Mouse (Mus musculus) E14TG2a.4 (cell line): Measurements from ENCODE around the gene Uap1.
A peak's percentile ranks its signal among the peaks of the same experiment; 100 is the strongest.

ENCODE experiments used
- H3K27me3 ChIP-seq: 2 replicates; pipeline ENCODE4 v1.6.1; 2014; ENCODE audit warnings: low read length, control low read depth; ENCODE audit not compliant: insufficient read depth
- H3K36me3 ChIP-seq: 2 replicates; pipeline ENCODE4 v1.6.1; 2014; ENCODE audit warnings: low read length, control low read depth; ENCODE audit not compliant: insufficient read depth
- H3K4me1 ChIP-seq: replicated peaks from 2 replicates; pipeline ENCODE4 v1.6.1; 2014; ENCODE audit warnings: low read depth, low read length, control low read depth
- H3K4me3 ChIP-seq: replicated peaks from 2 replicates; pipeline ENCODE4 v1.5.1; 2014; ENCODE audit warnings: mild to moderate bottlenecking, low read length
- H3K9me3 ChIP-seq: 2 replicates; pipeline ENCODE4 v1.6.1; 2014; ENCODE audit warnings: low read length, control low read depth
- CTCF ChIP-seq: conservative IDR thresholded peaks from 2 replicates; pipeline ENCODE4 v1.5.1; 2014; ENCODE audit warnings: low read length
- NANOG ChIP-seq: IDR thresholded peaks from 2 replicates; pipeline ENCODE4 v1.6.1; 2014; ENCODE audit warnings: borderline replicate concordance, low read length, mixed read lengths
- POU5F1 ChIP-seq: IDR thresholded peaks from 2 replicates; pipeline ENCODE4 v1.6.1; 2014; ENCODE audit warnings: low read length, borderline replicate concordance

Gene Uap1

DNA sequence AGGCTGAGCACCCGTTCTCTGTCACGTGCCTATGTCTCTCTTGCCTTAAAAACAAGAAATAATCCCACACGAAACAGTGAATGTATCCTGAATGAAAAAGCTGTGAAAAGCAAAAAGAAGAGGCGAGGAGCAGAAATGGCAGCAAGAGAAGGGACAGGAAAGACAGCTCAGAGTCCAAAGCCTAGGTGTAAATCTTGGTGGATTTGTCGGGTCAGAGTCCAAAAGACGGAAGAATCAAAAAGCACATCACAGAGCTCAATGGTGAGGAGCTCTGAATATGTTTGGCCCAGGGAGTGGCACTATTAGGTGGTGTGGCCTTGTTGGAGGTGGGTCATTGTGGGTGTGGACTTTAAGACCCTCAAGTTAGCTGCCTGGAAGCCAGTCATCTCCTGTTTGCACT is 31.6 kb upstream of the Uap1 start:
- no peak for TF ChIP-seq POU5F1
- no peak for TF ChIP-seq CTCF
- no peak for TF ChIP-seq NANOG
- Histone ChIP-seq H3K4me1 (0 out of 2 replicates have a peak, but pooled peaks cover 8% of the 10 kb centered on the region), H3K9me3 (no peaks in the 10 kb centered on the region), H3K36me3 (peaks cover 82% of the 10 kb centered on the region), H3K4me3 (no peak overlapping the region), H3K27me3 (no peaks in the 10 kb centered on the region)

DNA sequence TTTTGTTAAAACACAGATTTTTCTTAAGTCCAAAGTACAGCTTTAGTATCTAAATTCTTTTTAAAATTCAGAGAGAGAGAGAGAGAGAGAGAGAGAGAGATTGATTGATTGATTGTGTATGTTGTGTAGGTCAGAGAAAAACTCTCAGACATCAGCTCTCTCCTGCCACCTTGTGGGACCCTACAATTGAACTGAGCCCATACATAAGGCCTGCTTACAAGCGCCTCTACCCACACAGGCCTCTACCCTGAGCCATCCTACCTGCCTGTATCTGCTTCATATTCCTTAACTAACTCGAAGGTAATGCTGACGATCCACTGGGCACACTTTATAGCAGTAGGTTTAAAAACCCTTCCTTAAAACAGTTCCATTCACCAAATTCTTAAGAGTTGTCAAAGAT is 25.6 kb upstream of the Uap1 start:
- TF ChIP-seq POU5F1 (no peak), CTCF (0 out of 2 replicates have a peak, but pooled peaks have one; percentile 5)

DNA sequence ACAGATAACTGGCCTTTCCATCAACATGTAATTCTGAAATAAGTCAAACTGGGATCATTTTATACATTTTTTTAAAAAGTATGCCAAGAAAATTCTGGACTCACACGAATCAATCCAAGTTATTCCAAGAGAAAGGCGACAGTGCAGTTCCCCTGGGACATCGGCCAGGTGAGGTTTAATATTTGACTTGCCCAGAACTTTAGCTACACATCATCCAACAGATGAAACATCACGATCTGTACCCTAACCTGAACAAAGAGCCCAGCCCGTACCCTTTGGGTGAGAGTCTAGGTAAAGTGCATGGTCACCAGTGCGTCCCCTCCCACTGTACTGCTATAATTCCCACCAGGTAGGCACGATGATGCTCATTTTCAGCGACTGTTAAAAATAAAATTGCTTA is 21.5 kb upstream of the Uap1 start:
- Histone ChIP-seq H3K4me1 (peaks cover 7% of the 10 kb centered on the region), H3K9me3 (no peaks in the 10 kb centered on the region), H3K27me3 (no peaks in the 10 kb centered on the region), H3K4me3 (no peak overlapping the region), H3K36me3 (peaks cover 82% of the 10 kb centered on the region)
- TF ChIP-seq NANOG (no peak), CTCF (no peak), POU5F1 (no peak)

More for the DNA sequence above, 25.6 kb upstream of the Uap1 start:
- no peaks in the 10 kb centered on the region for H3K4me1 ChIP-seq
- H3K9me3 ChIP-seq, result no peaks in the 10 kb centered on the region
- no peak overlapping the region for H3K4me3 ChIP-seq
- H3K36me3 ChIP-seq, result peaks cover 85% of the 10 kb centered on the region
- H3K27me3 ChIP-seq, result no peaks in the 10 kb centered on the region

DNA sequence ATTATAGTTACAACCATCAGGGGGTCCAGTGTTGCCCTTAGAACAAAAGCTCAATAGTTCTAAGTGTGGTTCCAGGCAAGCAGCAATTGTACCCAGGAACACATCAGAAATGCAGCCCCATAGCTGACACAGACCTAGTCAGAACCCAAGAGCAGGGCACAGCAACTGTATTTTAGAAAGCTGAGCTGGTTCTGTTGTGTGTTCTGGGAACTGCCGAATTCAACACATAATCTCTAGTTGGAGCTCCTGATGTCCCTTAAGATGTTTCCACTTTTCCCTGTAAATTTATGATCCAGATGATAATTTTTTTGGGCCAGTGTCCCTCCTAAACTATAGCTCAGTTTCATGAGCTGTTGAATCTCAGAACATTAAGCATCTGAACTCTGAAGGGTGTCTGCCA is 17.2 kb upstream of the Uap1 start:
- H3K9me3 ChIP-seq, result no peaks in the 10 kb centered on the region
- peaks cover 14% of the 10 kb centered on the region for H3K4me1 ChIP-seq
- H3K27me3 ChIP-seq, result no peaks in the 10 kb centered on the region
- TF ChIP-seq POU5F1, result no peak
- no peak for TF ChIP-seq NANOG
- no peak for TF ChIP-seq CTCF
- H3K36me3 ChIP-seq, result peaks cover 42% of the 10 kb centered on the region
- H3K4me3 ChIP-seq, result no peak overlapping the region

DNA sequence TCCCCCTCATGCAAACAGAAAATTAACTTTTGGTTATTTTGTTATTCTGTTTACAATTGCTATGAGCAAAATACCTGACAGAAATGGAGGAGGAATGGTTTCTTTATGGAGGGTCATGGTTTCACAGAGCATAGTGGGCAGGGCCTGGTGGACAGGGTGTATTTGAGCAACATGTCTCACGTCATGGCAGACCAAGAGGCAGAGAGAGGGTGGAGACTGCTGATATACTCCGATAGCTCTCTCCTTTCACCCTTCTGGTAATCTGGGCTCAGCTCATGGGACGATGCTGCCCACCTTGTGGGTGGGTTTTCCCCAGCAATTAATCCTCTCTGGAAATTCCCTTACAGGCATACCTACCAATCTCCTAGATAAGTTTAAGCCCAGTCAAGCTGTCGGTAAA is 15.5 kb upstream of the Uap1 start:
- Histone ChIP-seq H3K4me1 (peaks cover 14% of the 10 kb centered on the region), H3K9me3 (no peaks in the 10 kb centered on the region), H3K27me3 (no peaks in the 10 kb centered on the region), H3K36me3 (peaks cover 25% of the 10 kb centered on the region), H3K4me3 (no peak overlapping the region)
- TF ChIP-seq POU5F1 (no peak), CTCF (no peak), NANOG (no peak)

DNA sequence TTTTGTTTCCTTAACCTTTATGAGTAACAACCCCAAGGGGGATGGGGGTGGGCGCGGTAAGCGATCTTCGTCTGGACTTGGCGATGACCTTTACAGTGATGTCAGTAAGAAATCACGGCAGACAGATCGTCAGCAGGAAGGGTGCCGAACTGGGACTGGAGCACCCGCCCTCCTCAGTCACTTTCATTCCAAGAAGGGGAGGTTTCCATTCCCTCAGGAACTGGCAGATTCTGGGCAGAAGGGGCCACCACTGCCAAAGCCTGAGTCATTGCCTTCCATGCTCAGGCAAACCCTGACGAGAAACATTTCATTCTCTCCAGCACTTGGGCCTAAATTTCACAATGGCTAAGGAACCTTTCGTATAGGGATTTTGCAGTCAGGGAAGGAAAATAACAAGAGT is 13.8 kb upstream of the Uap1 start:
- Histone ChIP-seq H3K27me3 (no peaks in the 10 kb centered on the region), H3K4me1 (peaks cover 14% of the 10 kb centered on the region), H3K36me3 (peaks cover 11% of the 10 kb centered on the region), H3K4me3 (no peak overlapping the region), H3K9me3 (no peaks in the 10 kb centered on the region)
- TF ChIP-seq POU5F1, result no peak
- TF ChIP-seq CTCF, result no peak
- no peak for TF ChIP-seq NANOG

DNA sequence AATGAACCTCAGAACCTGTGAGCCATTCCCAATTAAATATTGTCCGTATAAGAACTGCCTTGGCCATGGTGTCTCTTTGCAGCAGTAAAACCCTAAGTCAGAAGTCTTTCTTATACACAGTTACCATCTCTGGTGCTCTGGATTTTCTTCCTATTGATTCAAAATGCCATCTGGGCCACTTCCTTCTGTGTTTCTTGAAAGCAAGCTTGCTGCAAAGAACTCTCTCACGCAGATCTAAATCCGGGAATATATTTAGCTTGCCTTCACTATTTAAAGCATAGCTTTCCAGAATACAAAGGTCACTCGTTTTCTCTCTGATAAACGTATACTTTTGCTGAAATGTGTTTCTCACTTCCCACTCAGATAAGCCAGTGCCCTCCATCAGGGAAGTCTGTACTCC is 11.8 kb upstream of the Uap1 start:
- Histone ChIP-seq H3K4me1 (peaks cover 10% of the 10 kb centered on the region), H3K4me3 (no peak overlapping the region), H3K36me3 (no peaks in the 10 kb centered on the region), H3K9me3 (no peaks in the 10 kb centered on the region), H3K27me3 (no peaks in the 10 kb centered on the region)
- TF ChIP-seq CTCF (no peak), POU5F1 (no peak), NANOG (no peak)

DNA sequence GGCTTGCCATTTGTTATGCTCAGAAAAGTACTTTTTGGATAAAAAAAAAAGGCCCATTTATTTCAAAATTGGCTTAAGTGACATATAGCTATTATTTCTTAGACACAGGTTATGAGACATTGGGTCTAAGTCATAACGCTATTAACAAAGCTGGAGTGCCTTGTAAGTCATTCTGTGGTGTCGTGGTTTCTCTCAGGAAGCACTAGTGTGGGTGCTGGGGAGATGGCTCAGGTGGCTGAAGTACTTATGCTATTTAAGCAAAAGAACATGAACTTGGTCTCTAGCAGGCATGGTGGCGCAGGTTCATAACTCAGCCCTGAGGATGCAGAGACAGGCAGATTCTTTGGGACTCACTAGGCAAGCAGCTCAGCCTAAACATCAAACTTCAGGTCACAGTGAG is 10.4 kb upstream of the Uap1 start:
- Histone ChIP-seq H3K27me3 (no peaks in the 10 kb centered on the region), H3K36me3 (no peaks in the 10 kb centered on the region), H3K9me3 (no peaks in the 10 kb centered on the region), H3K4me1 (peaks cover 6% of the 10 kb centered on the region), H3K4me3 (no peak overlapping the region)
- no peak for TF ChIP-seq CTCF
- no peak for TF ChIP-seq POU5F1
- no peak for TF ChIP-seq NANOG

DNA sequence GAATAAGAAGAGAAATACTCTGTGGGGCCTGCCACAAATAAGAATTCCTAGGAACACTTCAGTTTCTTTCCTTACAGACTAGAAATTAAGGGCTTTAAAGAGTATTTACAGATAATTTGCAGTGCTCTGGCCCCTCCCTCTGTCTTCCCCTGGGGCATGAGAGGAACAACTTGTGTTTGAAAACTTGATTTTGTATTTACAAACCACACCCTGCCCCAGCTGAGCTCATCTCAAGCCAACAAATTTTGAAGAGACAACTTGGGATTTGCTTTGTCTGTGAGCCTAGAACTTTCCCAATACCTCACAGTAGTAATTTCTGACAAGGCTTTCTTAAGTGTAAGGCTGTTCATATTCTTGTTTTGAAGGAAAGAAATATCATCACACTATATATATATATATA is 7.9 kb upstream of the Uap1 start:
- H3K4me3 ChIP-seq, result no peak overlapping the region
- H3K9me3 ChIP-seq, result no peaks in the 10 kb centered on the region
- no peaks in the 10 kb centered on the region for H3K27me3 ChIP-seq
- H3K4me1 ChIP-seq, result no peaks in the 10 kb centered on the region
- no peak for TF ChIP-seq CTCF
- TF ChIP-seq POU5F1, result no peak
- no peak for TF ChIP-seq NANOG
- H3K36me3 ChIP-seq, result no peaks in the 10 kb centered on the region

DNA sequence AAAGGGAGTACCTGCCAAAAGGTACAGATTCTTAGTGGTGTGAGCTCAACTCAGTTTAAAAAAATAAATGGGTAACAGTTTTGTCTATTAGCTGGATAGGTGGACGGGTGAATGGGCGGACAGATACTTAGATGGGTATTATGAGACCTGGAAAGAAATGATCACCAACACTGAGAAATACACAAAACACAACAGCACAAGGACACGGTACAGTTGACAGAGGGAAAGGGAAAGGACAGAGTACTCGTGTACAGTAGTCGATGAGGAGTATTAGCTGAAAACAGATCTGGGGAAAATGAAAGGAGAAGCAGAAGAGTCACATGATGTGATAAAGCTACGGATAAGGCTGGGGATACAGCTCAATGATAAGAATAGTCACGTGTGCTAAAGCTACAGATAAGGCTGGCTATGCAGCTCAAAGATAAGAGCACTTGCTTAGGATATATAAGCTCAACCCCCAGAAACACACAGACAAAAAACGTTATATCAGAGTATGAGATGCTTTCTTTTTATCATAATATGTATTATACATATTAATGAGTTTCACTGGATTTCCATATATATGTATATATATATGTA is 2.0 kb upstream of the Uap1 start:
- TF ChIP-seq POU5F1 (no peak), CTCF (no peak), NANOG (no peak)
- H3K27me3 ChIP-seq, result no peaks in the 10 kb centered on the region
- H3K9me3 ChIP-seq, result no peaks in the 10 kb centered on the region

More for the DNA sequence above, 2.0 kb upstream of the Uap1 start:
- H3K4me3 ChIP-seq, result no peak overlapping the region
- no peaks in the 10 kb centered on the region for H3K36me3 ChIP-seq
- peaks cover 7% of the 10 kb centered on the region for H3K4me1 ChIP-seq
